Mouse (Mus musculus): ENCODE results near the gene Edem3.

DNA sequence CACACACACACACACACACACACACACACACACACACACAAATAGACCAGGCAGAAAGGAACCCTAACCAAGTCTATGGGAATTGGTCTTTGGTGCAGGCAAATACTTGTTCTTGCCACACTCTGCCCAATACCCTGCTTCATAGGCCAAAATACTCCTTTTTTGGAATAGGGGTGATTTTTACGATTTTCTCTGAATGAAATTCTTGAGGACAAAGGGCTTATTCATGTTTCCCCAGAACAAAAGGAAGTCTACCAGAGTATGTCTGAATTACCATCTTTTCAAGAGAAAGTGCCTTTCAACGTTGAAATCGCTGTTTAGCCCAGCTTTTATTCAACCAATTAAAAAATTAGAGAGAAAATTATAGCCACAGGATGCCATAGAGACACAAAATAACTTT lies 96.8 kb downstream of the Edem3 start:
- TF ChIP-seq CTCF (conservative IDR thresholded peaks at IDR 0.05; ENCODE audit: low read length): no peak
- no peak for TF ChIP-seq NANOG (IDR thresholded peaks at IDR 0.05; ENCODE audit: borderline replicate concordance, low read length)

Data from E14TG2a.4 (cell line).